Mouse (Mus musculus): Measurements from ENCODE around the gene Pbrm1.

DNA sequence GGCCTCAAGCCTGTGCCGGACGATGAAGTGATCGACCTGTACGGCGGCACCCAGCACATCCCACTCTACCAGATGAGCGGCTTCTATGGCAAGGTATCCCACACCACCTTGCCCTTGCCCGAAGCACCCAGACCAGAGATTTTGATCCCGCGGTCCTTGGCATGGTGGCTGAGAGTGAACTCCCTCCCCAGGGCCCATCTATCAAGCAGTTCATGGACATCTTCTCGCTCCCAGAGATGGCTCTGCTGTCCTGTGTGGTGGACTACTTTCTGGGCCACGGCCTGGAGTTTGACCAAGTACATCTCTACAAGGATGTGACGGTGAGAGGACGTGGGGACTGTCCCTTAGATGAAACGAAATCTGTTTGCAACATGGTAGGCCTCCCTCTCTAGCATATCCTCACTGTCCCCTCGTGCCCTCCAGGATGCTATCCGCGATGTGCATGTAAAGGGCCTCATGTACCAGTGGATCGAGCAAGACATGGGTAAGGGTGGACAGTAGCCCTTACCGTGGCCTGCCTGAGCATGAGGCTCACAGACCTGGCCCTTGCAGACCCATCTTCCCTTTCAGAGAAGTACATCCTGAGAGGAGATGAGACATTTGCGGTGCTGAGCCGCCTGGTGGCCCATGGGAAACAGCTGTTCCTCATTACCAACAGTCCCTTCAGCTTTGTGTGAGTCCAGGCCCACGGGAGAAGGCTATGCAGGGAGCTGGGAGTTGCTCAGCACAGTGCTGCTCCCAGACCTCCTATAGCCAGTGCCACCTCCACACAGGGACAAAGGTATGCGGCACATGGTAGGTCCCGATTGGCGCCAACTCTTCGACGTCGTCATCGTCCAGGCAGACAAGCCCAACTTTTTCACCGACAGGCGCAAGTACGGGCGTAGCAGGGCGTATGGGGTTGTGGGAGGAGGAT, 116.8 kb downstream of the Pbrm1 start:
- no peak for TF ChIP-seq POLR2A (IDR thresholded peaks at IDR 0.05; ENCODE audit: borderline replicate concordance, extremely low read depth, insufficient read depth, insufficient read length, poor library complexity, severe bottlenecking)
- TF ChIP-seq CTCF (IDR thresholded peaks at IDR 0.05; ENCODE audit: borderline replicate concordance, extremely low read depth, insufficient read depth, insufficient read length): no peak

Measured in brain, embryonic 14.5 days (tissue).